Mouse (Mus musculus): ENCODE measurements around the gene Tpcn1. TPM values are rescaled to one million over a fixed set of nuclear protein-coding genes. Genes with fewer than 3 reads are reported as not detected.

Gene Tpcn1
- polyA plus RNA-seq, 1 experiment from 2014 or later: 14.8 TPM

- Histone ChIP-seq H3K4me3 (ENCODE audit: low read depth, low read length) (no peak overlapping the region), H3K36me3 (ENCODE audit: control insufficient read depth, insufficient read depth, low read length) (no peaks in the 10 kb centered on the region), H3K9me3 (ENCODE audit: control insufficient read depth, low read length) (no peaks in the 10 kb centered on the region), H3K27me3 (ENCODE audit: control insufficient read depth, insufficient read depth, low read length) (no peaks in the 10 kb centered on the region), H3K4me2 (ENCODE audit: low read depth, low read length) (peak overlapping the region; percentile 26; the same call in 1 of the 2 replicates), H3K27ac (ENCODE audit: low read depth, low read length) (peak overlapping the region; percentile 93), H3K4me1 (ENCODE audit: control insufficient read depth, insufficient read depth, low read length) (peaks cover 72% of the 10 kb centered on the region), H3K9ac (replicated peaks; ENCODE audit: low read depth, low read length) (peak overlapping the region; percentile 41)
- WGBS: 31% methylated on average over 9 of the region's 9 CpGs
- no peak for ATAC-seq (ENCODE audit: low read depth)
Observed at GRCm38 (mm10) chr5:120568336-120568768, 20.1 kb downstream of the Tpcn1 start.

GRCm38 (mm10) chr5:120567761-120568211 is 20.7 kb downstream of the Tpcn1 start:
- H3K9ac ChIP-seq (replicated peaks; ENCODE audit: low read depth, low read length): 0 out of 2 replicates have a peak overlapping the region, but pooled peaks have one; percentile 4
- no peak overlapping the region for H3K4me3 ChIP-seq (ENCODE audit: low read depth, low read length)
- no peaks in the 10 kb centered on the region for H3K36me3 ChIP-seq (ENCODE audit: control insufficient read depth, insufficient read depth, low read length)
- no peaks in the 10 kb centered on the region for H3K27me3 ChIP-seq (ENCODE audit: control insufficient read depth, insufficient read depth, low read length)
- peak overlapping the region; percentile 93 for H3K27ac ChIP-seq (ENCODE audit: low read depth, low read length)
- H3K4me1 ChIP-seq (ENCODE audit: control insufficient read depth, insufficient read depth, low read length): peaks cover 76% of the 10 kb centered on the region
- peak overlapping the region; percentile 26; the same call in 1 of the 2 replicates for H3K4me2 ChIP-seq (ENCODE audit: low read depth, low read length)
- ATAC-seq (ENCODE audit: low read depth): 0 out of 2 replicates have a peak, but pooled peaks have one; percentile 42
- H3K9me3 ChIP-seq (ENCODE audit: control insufficient read depth, low read length): no peaks in the 10 kb centered on the region
- 15% methylated on average over 14 of the region's 14 CpGs for WGBS

- ATAC-seq (ENCODE audit: low read depth): peak; percentile 56
- WGBS: 5% methylated on average over 21 of the region's 21 CpGs
- Histone ChIP-seq H3K9me3 (ENCODE audit: control insufficient read depth, low read length) (no peaks in the 10 kb centered on the region), H3K9ac (replicated peaks; ENCODE audit: low read depth, low read length) (0 out of 2 replicates have a peak overlapping the region, but pooled peaks have one; percentile 37), H3K36me3 (ENCODE audit: control insufficient read depth, insufficient read depth, low read length) (no peaks in the 10 kb centered on the region), H3K27ac (ENCODE audit: low read depth, low read length) (peak overlapping the region; percentile 93), H3K4me2 (ENCODE audit: low read depth, low read length) (peak overlapping the region; percentile 26; the same call in 1 of the 2 replicates), H3K27me3 (ENCODE audit: control insufficient read depth, insufficient read depth, low read length) (no peaks in the 10 kb centered on the region), H3K4me3 (ENCODE audit: low read depth, low read length) (no peak overlapping the region), H3K4me1 (ENCODE audit: control insufficient read depth, insufficient read depth, low read length) (peaks cover 78% of the 10 kb centered on the region)
Observed at GRCm38 (mm10) chr5:120567253-120567701, 21.2 kb downstream of the Tpcn1 start.

GRCm38 (mm10) chr5:120566681-120567252 is 21.7 kb downstream of the Tpcn1 start:
- 33% methylated on average over 9 of the region's 9 CpGs for WGBS
- H3K9me3 ChIP-seq (ENCODE audit: control insufficient read depth, low read length): no peaks in the 10 kb centered on the region
- H3K36me3 ChIP-seq (ENCODE audit: control insufficient read depth, insufficient read depth, low read length): no peaks in the 10 kb centered on the region
- H3K9ac ChIP-seq (replicated peaks; ENCODE audit: low read depth, low read length): no peak overlapping the region
- 0 out of 2 replicates have a peak, but pooled peaks have one; percentile 1 for ATAC-seq (ENCODE audit: low read depth)
- H3K4me1 ChIP-seq (ENCODE audit: control insufficient read depth, insufficient read depth, low read length): peaks cover 77% of the 10 kb centered on the region
- H3K27ac ChIP-seq (ENCODE audit: low read depth, low read length): peak overlapping the region; percentile 93
- H3K27me3 ChIP-seq (ENCODE audit: control insufficient read depth, insufficient read depth, low read length): no peaks in the 10 kb centered on the region
- H3K4me2 ChIP-seq (ENCODE audit: low read depth, low read length): peak overlapping the region; percentile 26; the same call in 1 of the 2 replicates
- no peak overlapping the region for H3K4me3 ChIP-seq (ENCODE audit: low read depth, low read length)

- H3K9ac ChIP-seq (replicated peaks; ENCODE audit: low read depth, low read length): no peak overlapping the region
- H3K36me3 ChIP-seq (ENCODE audit: control insufficient read depth, insufficient read depth, low read length): no peaks in the 10 kb centered on the region
- H3K27ac ChIP-seq (ENCODE audit: low read depth, low read length): peak overlapping the region; percentile 93
- H3K4me2 ChIP-seq (ENCODE audit: low read depth, low read length): no peak overlapping the region
- ATAC-seq (ENCODE audit: low read depth): peak; percentile 36; the same call in 1 of the 2 replicates
- no peak overlapping the region for H3K4me3 ChIP-seq (ENCODE audit: low read depth, low read length)
- no peaks in the 10 kb centered on the region for H3K27me3 ChIP-seq (ENCODE audit: control insufficient read depth, insufficient read depth, low read length)
- 17% methylated on average over 5 of the region's 5 CpGs for WGBS
- no peaks in the 10 kb centered on the region for H3K9me3 ChIP-seq (ENCODE audit: control insufficient read depth, low read length)
- H3K4me1 ChIP-seq (ENCODE audit: control insufficient read depth, insufficient read depth, low read length): peaks cover 71% of the 10 kb centered on the region
Observed at GRCm38 (mm10) chr5:120566101-120566500, 22.4 kb downstream of the Tpcn1 start.

GRCm38 (mm10) chr5:120565171-120565905 is 23.1 kb downstream of the Tpcn1 start:
- peaks cover 67% of the 10 kb centered on the region for H3K4me1 ChIP-seq (ENCODE audit: control insufficient read depth, insufficient read depth, low read length)
- no peak overlapping the region for H3K9ac ChIP-seq (replicated peaks; ENCODE audit: low read depth, low read length)
- 15% methylated on average over 15 of the region's 15 CpGs for WGBS
- peak overlapping the region; percentile 93 for H3K27ac ChIP-seq (ENCODE audit: low read depth, low read length)
- H3K4me2 ChIP-seq (ENCODE audit: low read depth, low read length): no peak overlapping the region
- H3K4me3 ChIP-seq (ENCODE audit: low read depth, low read length): no peak overlapping the region
- no peaks in the 10 kb centered on the region for H3K9me3 ChIP-seq (ENCODE audit: control insufficient read depth, low read length)
- H3K36me3 ChIP-seq (ENCODE audit: control insufficient read depth, insufficient read depth, low read length): no peaks in the 10 kb centered on the region
- no peaks in the 10 kb centered on the region for H3K27me3 ChIP-seq (ENCODE audit: control insufficient read depth, insufficient read depth, low read length)
- ATAC-seq (ENCODE audit: low read depth): no peak

- Histone ChIP-seq H3K27ac (ENCODE audit: low read depth, low read length) (0 out of 2 replicates have a peak overlapping the region, but pooled peaks have one; percentile 18), H3K4me1 (ENCODE audit: control insufficient read depth, insufficient read depth, low read length) (peaks cover 53% of the 10 kb centered on the region), H3K9me3 (ENCODE audit: control insufficient read depth, low read length) (no peaks in the 10 kb centered on the region), H3K36me3 (ENCODE audit: control insufficient read depth, insufficient read depth, low read length) (no peaks in the 10 kb centered on the region), H3K4me3 (ENCODE audit: low read depth, low read length) (no peak overlapping the region), H3K9ac (replicated peaks; ENCODE audit: low read depth, low read length) (no peak overlapping the region), H3K27me3 (ENCODE audit: control insufficient read depth, insufficient read depth, low read length) (no peaks in the 10 kb centered on the region), H3K4me2 (ENCODE audit: low read depth, low read length) (no peak overlapping the region)
- no peak for ATAC-seq (ENCODE audit: low read depth)
- 51% methylated on average over 4 of the region's 4 CpGs for WGBS
Observed at GRCm38 (mm10) chr5:120563914-120564311, 24.6 kb downstream of the Tpcn1 start.

- ATAC-seq (ENCODE audit: low read depth): no peak
- Histone ChIP-seq H3K4me2 (ENCODE audit: low read depth, low read length) (no peak overlapping the region), H3K9ac (replicated peaks; ENCODE audit: low read depth, low read length) (no peak overlapping the region), H3K4me3 (ENCODE audit: low read depth, low read length) (no peak overlapping the region), H3K27ac (ENCODE audit: low read depth, low read length) (peak overlapping the region; percentile 63), H3K9me3 (ENCODE audit: control insufficient read depth, low read length) (no peaks in the 10 kb centered on the region), H3K4me1 (ENCODE audit: control insufficient read depth, insufficient read depth, low read length) (peaks cover 46% of the 10 kb centered on the region), H3K27me3 (ENCODE audit: control insufficient read depth, insufficient read depth, low read length) (no peaks in the 10 kb centered on the region), H3K36me3 (ENCODE audit: control insufficient read depth, insufficient read depth, low read length) (no peaks in the 10 kb centered on the region)
- 53% methylated on average over 28 of the region's 28 CpGs for WGBS
Observed at GRCm38 (mm10) chr5:120562956-120563913, 25.2 kb downstream of the Tpcn1 start.

Measured in neural tube, embryonic 14.5 days (tissue).